Mouse (Mus musculus) macrophage (primary cell): ENCODE measurements around the gene Vars. TPM values are rescaled to one million over a fixed set of nuclear protein-coding genes. Genes with fewer than 3 reads are reported as not detected.
A peak's percentile ranks its signal among the peaks of the same experiment; 100 is the strongest.

Source experiments
- H3K27ac ChIP-seq: fragments of 350-480 bp; formaldehyde crosslinking; 2 replicates; pipeline ENCODE4 v1.9.0; 2021
- H3K36me3 ChIP-seq: fragments of 350-480 bp; formaldehyde crosslinking; 2 replicates; pipeline ENCODE4 v1.9.0; 2021; ENCODE audit errors: inconsistent target
- H3K4me3 ChIP-seq: fragments of 350-480 bp; formaldehyde crosslinking; 2 replicates; pipeline ENCODE4 v1.9.0; 2021; ENCODE audit errors: inconsistent target
- H3K79me2 ChIP-seq: fragments of 350-480 bp; formaldehyde crosslinking; 2 replicates; pipeline ENCODE4 v1.9.0; 2021; ENCODE audit errors: inconsistent target
- WGBS: methylation state at CpG from one replicate; pipeline ENCODE4 v1.1.7; 2026; ENCODE audit warnings: inconsistent platforms; ENCODE audit not compliant: missing documents; 5-methylcytosine and 5-hydroxymethylcytosine counted together
- polyA plus RNA-seq: library from polyadenylated mRNA; stranded (reverse); fragments of 250-400 nt; gene quantifications from 3 replicates; pipeline ENCODE4 v1.2.4, GENCODE M21; 2018; ENCODE audit warnings: inconsistent platforms

Gene Vars
- polyA plus RNA-seq, 1 experiment from 2014 or later, result 7.7 TPM

GRCm38 (mm10) chr17:35048932-35049440 lies 48.2 kb downstream of the Vars start:
- Histone ChIP-seq H3K79me2 (peaks cover 42% of the 10 kb centered on the region), H3K36me3 (peaks cover 18% of the 10 kb centered on the region; the same call in 1 of the 2 replicates), H3K4me3 (peak overlapping the region; percentile 94; the same call in 1 of the 2 replicates), H3K27ac (peak overlapping the region; percentile 98)
- 18% methylated on average over 5 of the region's 5 CpGs for WGBS

- Histone ChIP-seq H3K79me2 (peaks cover 48% of the 10 kb centered on the region), H3K4me3 (peak within 1 kb of the TSS; percentile 94), H3K27ac (peak within 1 kb of the TSS; percentile 98), H3K36me3 (peaks cover 24% of the 10 kb centered on the region; the same call in 1 of the 2 replicates)
- WGBS, result 0% methylated on average over 10 of the region's 11 CpGs
These were observed 48.8 kb downstream of the Vars start, which contains the start of gene Clic1 for GRCm38 (mm10) chr17:35049561-35050016. Gene Clic1, plus strand, starts transcription at chr17:35049966.

GRCm38 (mm10) chr17:35050126-35050750 lies 49.5 kb downstream of the Vars start:
- Histone ChIP-seq H3K4me3 (peak overlapping the region; percentile 94), H3K27ac (peak overlapping the region; percentile 98), H3K36me3 (peaks cover 31% of the 10 kb centered on the region), H3K79me2 (peaks cover 55% of the 10 kb centered on the region)
- under 1% methylated on average over 27 of the region's 27 CpGs for WGBS

- Histone ChIP-seq H3K27ac (peak overlapping the region; percentile 98), H3K4me3 (peak overlapping the region; percentile 94), H3K79me2 (peaks cover 61% of the 10 kb centered on the region), H3K36me3 (peaks cover 42% of the 10 kb centered on the region)
- WGBS, result under 1% methylated on average over 21 of the region's 21 CpGs
These were observed 50.6 kb downstream of the Vars start for GRCm38 (mm10) chr17:35051156-35052086.

GRCm38 (mm10) chr17:35052271-35052798 lies 51.5 kb downstream of the Vars start:
- 79% methylated on average over 7 of the region's 12 CpGs for WGBS
- Histone ChIP-seq H3K4me3 (peak overlapping the region; percentile 94), H3K79me2 (peaks cover 61% of the 10 kb centered on the region), H3K36me3 (peaks cover 45% of the 10 kb centered on the region), H3K27ac (peak overlapping the region; percentile 98)

GRCm38 (mm10) chr17:35055691-35056495 lies 55.1 kb downstream of the Vars start:
- Histone ChIP-seq H3K36me3 (peaks cover 57% of the 10 kb centered on the region), H3K27ac (no peak overlapping the region), H3K79me2 (peaks cover 50% of the 10 kb centered on the region), H3K4me3 (no peak overlapping the region)
- 89% methylated on average over 7 of the region's 7 CpGs for WGBS

- Histone ChIP-seq H3K27ac (no peak overlapping the region), H3K79me2 (peaks cover 38% of the 10 kb centered on the region), H3K36me3 (peaks cover 57% of the 10 kb centered on the region), H3K4me3 (no peak overlapping the region)
- WGBS, result 87% methylated on average over 3 of the region's 3 CpGs
These were observed 56.3 kb downstream of the Vars start for GRCm38 (mm10) chr17:35057090-35057489.

GRCm38 (mm10) chr17:35058316-35058715 lies 57.5 kb downstream of the Vars start:
- Histone ChIP-seq H3K4me3 (no peak overlapping the region), H3K27ac (no peak overlapping the region), H3K79me2 (peaks cover 25% of the 10 kb centered on the region), H3K36me3 (peaks cover 46% of the 10 kb centered on the region)
- 82% methylated on average over 9 of the region's 9 CpGs for WGBS

GRCm38 (mm10) chr17:35058911-35059892 lies 58.4 kb downstream of the Vars start, which contains the start of gene Ddah2:
Gene Ddah2, plus strand, starts transcription at chr17:35059035.
- H3K36me3 ChIP-seq, result peaks cover 37% of the 10 kb centered on the region
- peak within 1 kb of the TSS; percentile 35 for H3K27ac ChIP-seq
- peaks cover 17% of the 10 kb centered on the region for H3K79me2 ChIP-seq
- WGBS, result 3% methylated on average over 48 of the region's 57 CpGs
- H3K4me3 ChIP-seq, result peak within 1 kb of the TSS; percentile 37

GRCm38 (mm10) chr17:35060071-35060470 lies 59.3 kb downstream of the Vars start:
- 68% methylated on average over 13 of the region's 14 CpGs for WGBS
- H3K27ac ChIP-seq, result no peak overlapping the region
- peaks cover 8% of the 10 kb centered on the region for H3K79me2 ChIP-seq
- H3K4me3 ChIP-seq, result no peak overlapping the region
- peaks cover 28% of the 10 kb centered on the region for H3K36me3 ChIP-seq

GRCm38 (mm10) chr17:35060737-35061297 lies 60.0 kb downstream of the Vars start:
- peaks cover under 1% of the 10 kb centered on the region; the same call in 1 of the 2 replicates for H3K79me2 ChIP-seq
- peaks cover 21% of the 10 kb centered on the region for H3K36me3 ChIP-seq
- H3K27ac ChIP-seq, result no peak overlapping the region
- H3K4me3 ChIP-seq, result no peak overlapping the region
- WGBS, result 82% methylated on average over 16 of the region's 22 CpGs

- Histone ChIP-seq H3K36me3 (peaks cover 16% of the 10 kb centered on the region; the same call in 1 of the 2 replicates), H3K4me3 (no peak overlapping the region), H3K79me2 (no peaks in the 10 kb centered on the region), H3K27ac (no peak overlapping the region)
- 98% methylated on average over 8 of the region's 8 CpGs for WGBS
These were observed 60.5 kb downstream of the Vars start for GRCm38 (mm10) chr17:35061299-35061698.
